Comparison of ENCODE assay signal across 11 mouse cellular contexts in the genomic region with DNA sequence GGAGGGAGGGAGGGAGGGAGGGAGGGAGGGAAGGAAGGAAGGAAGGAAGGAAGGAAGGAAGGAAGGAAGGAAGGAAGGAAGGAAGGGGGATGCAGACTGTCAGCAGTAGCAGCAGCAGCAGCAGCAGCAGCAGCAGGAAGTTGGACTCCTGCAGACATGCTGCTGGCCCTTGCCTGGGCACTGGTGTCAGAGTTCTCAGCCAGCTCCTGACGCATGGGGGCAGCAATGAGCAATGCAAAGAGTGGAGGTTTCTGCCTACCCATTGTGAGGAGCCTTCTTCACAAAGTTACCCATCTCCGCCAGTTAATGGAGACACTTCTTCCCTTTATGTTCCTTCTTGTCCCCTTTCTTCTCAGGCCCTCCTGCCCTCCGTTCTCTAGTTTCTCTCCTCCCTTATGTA. TPM values are rescaled to one million over a fixed set of nuclear protein-coding genes. Genes with fewer than 3 reads are reported as not detected.
DNase-seq lines count a peak whose midpoint lies in the region; ATAC-seq and TF ChIP-seq lines count a peak whose summit lies in the region.
"Had no signal": no experiment of that assay in that cellular context is flagged by ENCODE, and none has a peak within 500 bp of the region (broad histone marks: within the 10 kb centered on the region; RNA-seq: fewer than 3 reads in every experiment).

No protein-coding gene starts in this region.

- 16% methylated on average over 3 of the region's 3 CpGs for WGBS in hindbrain, embryonic 10.5 days
- WGBS in hindbrain, embryonic 12.5 days: 19% methylated on average over 3 of the region's 3 CpGs
- WGBS in kidney, embryonic 16.5 days: 36% methylated on average over 3 of the region's 3 CpGs
- WGBS in limb, embryonic 14.5 days: 29% methylated on average over 3 of the region's 3 CpGs

- peak; percentile 86 for DNase-seq in hindbrain, embryonic 10.5 days (ENCODE audit: low spot score)
- DNase-seq in cerebellum, adult 18-20 months: peak; percentile 86 to 87
- DNase-seq in frontal cortex, postnatal 25 days (ENCODE audit: low spot score in 2 of 2): peak; percentile 58 to 77
- peak; percentile 38 for DNase-seq in limb, embryonic 14.5 days (ENCODE audit: low spot score)
- peak; percentile 81 for DNase-seq in right cerebral cortex, adult 18-20 months
- DNase-seq in MN1 (ENCODE audit: low spot score): no peak

- H3K4me1 ChIP-seq in hindbrain, embryonic 10.5 days (replicated peaks): no peaks in the 10 kb centered on the region
- H3K4me1 ChIP-seq in hindbrain, embryonic 12.5 days: no peaks in the 10 kb centered on the region
- no peaks in the 10 kb centered on the region for H3K4me1 ChIP-seq in kidney, embryonic 16.5 days (ENCODE audit: insufficient read depth, low read length)
- H3K4me1 ChIP-seq in limb, embryonic 14.5 days (ENCODE audit: control insufficient read depth, insufficient read depth, low read length): no peaks in the 10 kb centered on the region
- H3K4me1 ChIP-seq: heart, embryonic 13.5 days; neural tube, embryonic 13.5 days had no signal

- H3K27ac ChIP-seq in hindbrain, embryonic 10.5 days: no peak overlapping the region
- H3K27ac ChIP-seq in hindbrain, embryonic 12.5 days: no peak overlapping the region
- no peak overlapping the region for H3K27ac ChIP-seq in kidney, embryonic 16.5 days (ENCODE audit: low read length)
- H3K27ac ChIP-seq in limb, embryonic 14.5 days (replicated peaks; ENCODE audit: low read depth, low read length): no peak overlapping the region
- H3K27ac ChIP-seq: heart, embryonic 13.5 days; neural tube, embryonic 13.5 days had no signal

- H3K4me2 ChIP-seq in hindbrain, embryonic 12.5 days (replicated peaks): no peak overlapping the region
- H3K4me2 ChIP-seq in kidney, embryonic 16.5 days (replicated peaks; ENCODE audit: low read depth, low read length): no peak overlapping the region
- H3K4me2 ChIP-seq in limb, embryonic 14.5 days (replicated peaks; ENCODE audit: low read depth, low read length, severe bottlenecking): no peak overlapping the region
- H3K4me2 ChIP-seq: heart, embryonic 13.5 days; neural tube, embryonic 13.5 days had no signal

- no peak overlapping the region for H3K9ac ChIP-seq in hindbrain, embryonic 12.5 days
- H3K9ac ChIP-seq in kidney, embryonic 16.5 days (replicated peaks; ENCODE audit: low read length): no peak overlapping the region
- no peak overlapping the region for H3K9ac ChIP-seq in limb, embryonic 14.5 days (ENCODE audit: low read depth, low read length, severe bottlenecking)
- H3K9ac ChIP-seq: heart, embryonic 13.5 days; neural tube, embryonic 13.5 days had no signal

- H3K27me3 ChIP-seq in hindbrain, embryonic 10.5 days (ENCODE audit: insufficient read depth, poor library complexity, severe bottlenecking): no peaks in the 10 kb centered on the region
- H3K27me3 ChIP-seq in hindbrain, embryonic 12.5 days: no peaks in the 10 kb centered on the region
- H3K27me3 ChIP-seq in kidney, embryonic 16.5 days (ENCODE audit: insufficient read depth, low read length): no peaks in the 10 kb centered on the region
- H3K27me3 ChIP-seq in limb, embryonic 14.5 days (ENCODE audit: control insufficient read depth, insufficient read depth, low read length): no peaks in the 10 kb centered on the region
- H3K27me3 ChIP-seq: CH12.LX had no signal

- ATAC-seq in hindbrain, embryonic 12.5 days (ENCODE audit: low FRiP score): no peak
- 0 out of 2 replicates have a peak, but pooled peaks have one; percentile 54 for ATAC-seq in kidney, embryonic 16.5 days (ENCODE audit: low FRiP score, low TSS enrichment)
- ATAC-seq in limb, embryonic 14.5 days (ENCODE audit: low FRiP score, low read depth): no peak

- H3K4me3 ChIP-seq in hindbrain, embryonic 10.5 days: no peak overlapping the region
- H3K4me3 ChIP-seq in hindbrain, embryonic 12.5 days: no peak overlapping the region
- no peak overlapping the region for H3K4me3 ChIP-seq in kidney, embryonic 16.5 days (ENCODE audit: low read length)
- H3K4me3 ChIP-seq in limb, embryonic 14.5 days (replicated peaks; ENCODE audit: low read length): no peak overlapping the region
- H3K4me3 ChIP-seq: heart, embryonic 13.5 days; neural tube, embryonic 13.5 days had no signal

- no peaks in the 10 kb centered on the region for H3K36me3 ChIP-seq in hindbrain, embryonic 10.5 days
- H3K36me3 ChIP-seq in hindbrain, embryonic 12.5 days: no peaks in the 10 kb centered on the region
- no peaks in the 10 kb centered on the region for H3K36me3 ChIP-seq in kidney, embryonic 16.5 days (ENCODE audit: insufficient read depth, low read length)
- no peaks in the 10 kb centered on the region for H3K36me3 ChIP-seq in limb, embryonic 14.5 days (ENCODE audit: control insufficient read depth, insufficient read depth, low read length)
- H3K36me3 ChIP-seq: heart, embryonic 13.5 days; neural tube, embryonic 13.5 days had no signal

- TF ChIP-seq POLR2A in limb, embryonic 14.5 days (IDR thresholded peaks at IDR 0.05; ENCODE audit: borderline replicate concordance, extremely low read depth, insufficient read depth, insufficient read length): no peak

- H3K9me3 ChIP-seq in hindbrain, embryonic 10.5 days: no peaks in the 10 kb centered on the region
- no peaks in the 10 kb centered on the region for H3K9me3 ChIP-seq in hindbrain, embryonic 12.5 days (replicated peaks)
- no peaks in the 10 kb centered on the region for H3K9me3 ChIP-seq in kidney, embryonic 16.5 days (ENCODE audit: low read length)
- H3K9me3 ChIP-seq in limb, embryonic 14.5 days (ENCODE audit: control insufficient read depth, low read length): no peaks in the 10 kb centered on the region
- H3K9me3 ChIP-seq: heart, embryonic 13.5 days; neural tube, embryonic 13.5 days had no signal

RNA-seq across cellular contexts. Expression of gene Ntm, which starts 40.7 kb away (rescaled TPM):
- 10.8 and 12.1 TPM in 2 replicates for polyA plus RNA-seq in hindbrain, embryonic 10.5 days (2016; fragmentation: Nextera tagmentation; extraction: Ambion mirVana)
- 61.3 and 62.8 TPM in 2 replicates for polyA plus RNA-seq in hindbrain, embryonic 12.5 days (2016; fragmentation: Nextera tagmentation; extraction: Ambion mirVana)
- polyA plus RNA-seq in kidney, embryonic 16.5 days (2015; fragmentation: Nextera tagmentation; extraction: Ambion mirVana): 42.1 and 43.5 TPM in 2 replicates
- 23.9 and 26.1 TPM in 2 replicates for polyA plus RNA-seq in limb, embryonic 14.5 days (2012; rRNA removed)
- 32.4 TPM in 2 replicates for polyA plus RNA-seq in limb, embryonic 14.5 days (2014; fragmentation: Nextera tagmentation; extraction: Ambion mirVana)
